Mouse (Mus musculus) cerebellum, adult 9-11 months (tissue): ENCODE results near the gene Stxbp2.

Experiments
- DNase-seq: peaks from one replicate; pipeline ENCODE4 v3.0.0; 2022

Stxbp2 gene

GRCm38 (mm10) chr8:3683408-3684176 is 52.8 kb downstream of the Stxbp2 start:
- DNase-seq, result peak; percentile 90

DNA sequence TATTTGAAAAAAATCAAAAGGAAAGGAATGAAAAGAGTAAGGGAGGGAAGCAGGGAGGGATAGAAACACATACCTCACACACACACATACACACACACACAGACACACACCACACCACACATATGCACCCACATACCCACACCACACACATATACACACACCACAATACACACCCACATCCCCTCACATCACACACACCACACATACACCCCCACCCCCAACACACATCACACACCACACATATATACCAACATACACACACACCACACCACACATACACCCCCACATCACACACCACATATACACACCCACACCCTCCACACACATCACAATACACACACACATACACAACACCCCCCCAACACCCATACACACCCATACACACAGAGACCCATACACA is 53.8 kb downstream of the Stxbp2 start:
- no peak for DNase-seq

GRCm38 (mm10) chr8:3685422-3685821 is 54.7 kb downstream of the Stxbp2 start:
- no peak for DNase-seq

DNA sequence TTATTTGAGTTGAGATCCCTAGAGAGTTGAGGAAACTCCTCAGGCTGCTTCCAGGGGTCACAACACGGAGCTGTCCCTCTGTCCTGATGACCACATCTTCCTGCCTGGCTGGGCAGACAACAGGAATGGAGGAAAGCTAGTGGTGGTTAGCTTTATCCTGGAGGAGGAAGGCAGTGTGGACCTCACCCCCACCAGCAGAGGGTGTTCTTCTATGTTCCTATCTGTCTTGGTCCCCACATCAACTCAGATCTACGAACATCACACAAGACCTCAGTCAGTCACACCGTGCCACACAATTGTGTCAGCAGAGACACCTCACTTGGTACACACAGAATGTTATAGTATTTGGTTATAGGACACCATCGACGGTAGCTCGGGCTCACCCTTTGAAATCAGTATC is 56.8 kb downstream of the Stxbp2 start:
- DNase-seq, result no peak

GRCm38 (mm10) chr8:3690774-3691173 is 60.0 kb downstream of the Stxbp2 start:
- no peak for DNase-seq
